Comparison of ENCODE assay signal across 28 mouse cellular contexts in genomic region chr14:19746232-19746631, GRCm38 (mm10). TPM values are rescaled to one million over a fixed set of nuclear protein-coding genes. Genes with fewer than 3 reads are reported as not detected.
A peak's percentile ranks its signal among the peaks of the same experiment; 100 is the strongest.
DNase-seq lines count a peak whose midpoint lies in the region; ATAC-seq and TF ChIP-seq lines count a peak whose summit lies in the region.
"Had no signal": no experiment of that assay in that cellular context is flagged by ENCODE, and none has a peak within 500 bp of the region (broad histone marks: within the 10 kb centered on the region; RNA-seq: fewer than 3 reads in every experiment).

No protein-coding gene starts in this region.

- no peak overlapping the region for H3K9ac ChIP-seq in kidney, postnatal 0 days (ENCODE audit: low read depth, low read length)
- H3K9ac ChIP-seq: forebrain, embryonic 12.5 days; heart, embryonic 15.5 days; hindbrain, embryonic 13.5 days; intestine, embryonic 15.5 days had no signal

- H3K4me3 ChIP-seq in kidney, postnatal 0 days (replicated peaks; ENCODE audit: low read depth, low read length): no peak overlapping the region
- H3K4me3 ChIP-seq in embryonic fibroblast, embryonic 13.5 days (ENCODE audit: insufficient read depth, low read length): no peak overlapping the region
- H3K4me3 ChIP-seq: forebrain, embryonic 12.5 days; heart, adult 2 months; heart, embryonic 15.5 days; hindbrain, embryonic 10.5 days; hindbrain, embryonic 13.5 days; intestine, embryonic 15.5 days had no signal

- no peak overlapping the region for H3K27ac ChIP-seq in kidney, postnatal 0 days
- peak overlapping the region; percentile 73 for H3K27ac ChIP-seq in embryonic fibroblast, embryonic 13.5 days (ENCODE audit: insufficient read depth, low read length)
- H3K27ac ChIP-seq: forebrain, embryonic 12.5 days; heart, adult 2 months; heart, embryonic 15.5 days; hindbrain, embryonic 10.5 days; hindbrain, embryonic 13.5 days; intestine, embryonic 15.5 days had no signal

- no peaks in the 10 kb centered on the region for H3K27me3 ChIP-seq in kidney, postnatal 0 days (ENCODE audit: insufficient read depth, low read length)
- H3K27me3 ChIP-seq: CH12.LX; heart, embryonic 15.5 days; intestine, embryonic 15.5 days had no signal

- TF ChIP-seq POLR2A in embryonic fibroblast, embryonic 13.5 days (IDR thresholded peaks at IDR 0.05; ENCODE audit: low read depth, low read length): no peak

- no peak for TF ChIP-seq CTCF in kidney, postnatal 0 days (IDR thresholded peaks at IDR 0.05; ENCODE audit: low read depth)
- no peak for TF ChIP-seq CTCF in embryonic fibroblast, embryonic 13.5 days (IDR thresholded peaks at IDR 0.05; ENCODE audit: borderline replicate concordance, insufficient read depth, low read length)

- no peaks in the 10 kb centered on the region for H3K36me3 ChIP-seq in kidney, postnatal 0 days (ENCODE audit: insufficient read depth, low read length)
- H3K36me3 ChIP-seq: forebrain, embryonic 12.5 days; heart, embryonic 15.5 days; hindbrain, embryonic 10.5 days; hindbrain, embryonic 13.5 days; intestine, embryonic 15.5 days had no signal

- H3K4me1 ChIP-seq in kidney, postnatal 0 days (replicated peaks; ENCODE audit: insufficient read depth, low read length): peaks cover 32% of the 10 kb centered on the region
- H3K4me1 ChIP-seq in embryonic fibroblast, embryonic 13.5 days (ENCODE audit: control insufficient read depth, insufficient read depth, low read length): peaks cover 31% of the 10 kb centered on the region

- peak; percentile 71 for DNase-seq in kidney, postnatal 0 days (ENCODE audit: low spot score)
- no peak for DNase-seq in kidney, postnatal 14 days
- peak; percentile 60 for DNase-seq in Muller cell, postnatal 12 days (ENCODE audit: inconsistent ontology term)
- DNase-seq in spleen, postnatal 14 days (ENCODE audit: low spot score in 2 of 2): no peak
- DNase-seq in left cerebral cortex, adult 11 months (ENCODE audit: low spot score): no peak
- DNase-seq: adrenal gland, adult 8-10 months; adrenal gland, postnatal 25 days; B cell, adult 2 months; cerebellum, adult 11-12 months; cerebellum, adult 8-10 months; cerebellum, postnatal 14 days; gastrocnemius, postnatal 10 days; gastrocnemius, postnatal 36 days; heart, adult 2 months; heart, postnatal 10 days; heart, postnatal 36 days had no signal

- no peak overlapping the region for H3K4me2 ChIP-seq in kidney, postnatal 0 days (ENCODE audit: low read length)
- H3K4me2 ChIP-seq: forebrain, embryonic 12.5 days; heart, embryonic 11.5 days; heart, embryonic 15.5 days; hindbrain, embryonic 13.5 days; intestine, embryonic 15.5 days had no signal

- H3K9me3 ChIP-seq in kidney, postnatal 0 days (replicated peaks; ENCODE audit: low read length): no peaks in the 10 kb centered on the region
- H3K9me3 ChIP-seq: forebrain, embryonic 12.5 days; heart, embryonic 15.5 days; hindbrain, embryonic 10.5 days; hindbrain, embryonic 13.5 days; intestine, embryonic 15.5 days had no signal

- 40% methylated on average over 2 of the region's 2 CpGs for WGBS in kidney, postnatal 0 days

- ATAC-seq in kidney, postnatal 0 days (replicated peaks; ENCODE audit: low FRiP score, low read depth): no peak
- ATAC-seq in erythroid progenitor cell, adult 5-6 weeks (replicated peaks; ENCODE audit: low FRiP score, poor library complexity, severe bottlenecking): no peak
- ATAC-seq: forebrain, embryonic 16.5 days; hindbrain, embryonic 16.5 days; intestine, embryonic 15.5 days had no signal

RNA-seq across cellular contexts. Expression of gene Nid2, which starts 4.8 kb away (rescaled TPM):
- 65.3 and 71.0 TPM in 2 replicates for polyA plus RNA-seq in kidney, postnatal 0 days (2015; fragmentation: Nextera tagmentation; extraction: Ambion mirVana)
- 53.3 and 93.2 TPM in 2 replicates for polyA plus RNA-seq in embryonic fibroblast, embryonic 13.5 days (2011; ENCODE audit: insufficient read length, low read depth, missing spikeins)
- 0.72 and 1.3 TPM in 2 replicates for total RNA-seq in erythroid progenitor cell, adult 5-6 weeks (2015; ENCODE audit: low replicate concordance)
- 0.13 TPM in 1 of 2 replicates, not detected in the other for total RNA-seq in erythroid progenitor cell, adult 5-6 weeks (2017; ENCODE audit: low replicate concordance)
- total RNA-seq: MEL had no signal

Comparison
In these comparisons a context has a peak if more than half of its experiments do, and no peak if none do; other contexts are left out.
1. DNase-seq: peak in kidney, postnatal 0 days (single experiment) and Muller cell, postnatal 12 days (single experiment); none in kidney, postnatal 14 days (single experiment), spleen, postnatal 14 days (0 of 2) and left cerebral cortex, adult 11 months (single experiment).